Mouse (Mus musculus) hindbrain, embryonic 14.5 days (tissue): ENCODE measurements around the gene Dgkz. TPM values are rescaled to one million over a fixed set of nuclear protein-coding genes. Genes with fewer than 3 reads are reported as not detected.

Source experiments
- ATAC-seq: fragments of 200-750 bp; cut with Nextera tagmentation; 2 replicates; pipeline ENCODE4 v1.8.0; 2017; ENCODE audit warnings: moderate number of reproducible peaks, mild to moderate bottlenecking, moderate TSS enrichment, moderate library complexity; ENCODE audit not compliant: low FRiP score
- DNase-seq: peaks from one replicate; pipeline ENCODE4 v3.0.0-alpha.2; 2015; ENCODE audit warnings: low spot score
- H3K27ac ChIP-seq: fragments of 300-500 bp; sonication (generic); 2 replicates; pipeline ENCODE4 v1.5.1; 2014; ENCODE audit warnings: mild to moderate bottlenecking, moderate library complexity
- H3K27me3 ChIP-seq: fragments of 300-500 bp; sonication (generic); 2 replicates; pipeline ENCODE4 v1.6.1; 2014; ENCODE audit warnings: mild to moderate bottlenecking, low read length, mixed read lengths; ENCODE audit not compliant: control insufficient read depth, insufficient read depth
- H3K36me3 ChIP-seq: fragments of 300-500 bp; sonication (generic); replicated peaks from 2 replicates; pipeline ENCODE4 v1.6.1; 2014; ENCODE audit not compliant: control insufficient read depth, insufficient read depth
- H3K4me1 ChIP-seq: fragments of 300-500 bp; sonication (generic); replicated peaks from 2 replicates; pipeline ENCODE4 v1.6.1; 2014; ENCODE audit warnings: antibody characterized with exemption, low read length, mixed read lengths; ENCODE audit not compliant: control insufficient read depth, insufficient read depth
- H3K4me2 ChIP-seq: fragments of 300-500 bp; sonication (generic); replicated peaks from 2 replicates; pipeline ENCODE4 v1.6.1; 2014; ENCODE audit warnings: mild to moderate bottlenecking, moderate library complexity
- H3K4me3 ChIP-seq: fragments of 300-500 bp; sonication (generic); replicated peaks from 2 replicates; pipeline ENCODE4 v1.5.1; 2014; ENCODE audit warnings: mild to moderate bottlenecking, low read length
- H3K9ac ChIP-seq: fragments of 300-500 bp; sonication (generic); 2 replicates; pipeline ENCODE4 v1.6.1; 2014
- H3K9me3 ChIP-seq: fragments of 300-500 bp; sonication (generic); 2 replicates; pipeline ENCODE4 v1.6.1; 2016; ENCODE audit warnings: low read length; ENCODE audit not compliant: control insufficient read depth
- WGBS: fragments of 180-500 bp; shearing (Covaris S2); extraction: QIAGEN DNeasy Blood & Tissue Kit; methylation state at CpG from one replicate; pipeline ENCODE4 v1.1.7; 2014; 5-methylcytosine and 5-hydroxymethylcytosine counted together
- polyA plus RNA-seq: library from polyadenylated mRNA; unstranded; fragments of >200 nt; fragmentation: Nextera tagmentation; extraction: Ambion mirVana; gene quantifications from 2 replicates; pipeline ENCODE4 v1.2.1, GENCODE M21; 2014

Gene Dgkz
- polyA plus RNA-seq, 1 experiment from 2014 or later: 39.0 TPM

GRCm38 (mm10) chr2:91980245-91980644 is 4.6 kb upstream of the Dgkz start:
- peaks cover 20% of the 10 kb centered on the region for H3K4me1 ChIP-seq
- no peak overlapping the region for H3K4me2 ChIP-seq
- H3K4me3 ChIP-seq: no peak overlapping the region
- H3K27ac ChIP-seq: no peak overlapping the region
- ATAC-seq (no peak), DNase-seq (no peak)
- WGBS: 11% methylated on average over 4 of the region's 4 CpGs
- H3K27me3 ChIP-seq: peaks cover 21% of the 10 kb centered on the region
- H3K9me3 ChIP-seq: no peaks in the 10 kb centered on the region
- H3K9ac ChIP-seq: no peak overlapping the region
- H3K36me3 ChIP-seq: no peaks in the 10 kb centered on the region

DNA sequence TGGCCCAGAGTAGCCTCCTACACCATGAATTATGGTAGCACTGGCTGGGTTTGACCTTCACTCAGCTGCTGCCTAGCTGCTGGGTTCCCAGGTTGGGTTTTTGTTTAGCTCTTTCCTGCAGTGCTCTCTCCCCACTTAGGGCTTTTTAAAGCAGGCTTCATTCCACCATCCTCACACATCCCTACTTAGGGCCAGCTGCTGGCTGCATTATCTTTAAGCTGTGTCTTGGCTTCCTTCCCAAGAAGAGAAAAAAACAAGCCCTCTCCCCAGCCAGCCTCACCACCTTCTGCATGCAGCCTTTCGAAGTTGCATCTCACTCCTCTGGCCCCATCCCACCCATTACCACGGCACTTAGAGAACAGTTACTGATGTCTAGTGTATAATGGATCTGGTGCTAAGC is 2.9 kb upstream of the Dgkz start:
- H3K4me3 ChIP-seq: no peak overlapping the region
- ATAC-seq: no peak
- WGBS: 15% methylated on average over 2 of the region's 2 CpGs

GRCm38 (mm10) chr2:91977960-91978359 is 2.3 kb upstream of the Dgkz start:
- Histone ChIP-seq H3K9me3 (no peaks in the 10 kb centered on the region), H3K27ac (no peak overlapping the region), H3K27me3 (peaks cover 31% of the 10 kb centered on the region), H3K36me3 (no peaks in the 10 kb centered on the region), H3K4me3 (no peak overlapping the region), H3K9ac (no peak overlapping the region), H3K4me1 (peaks cover 10% of the 10 kb centered on the region), H3K4me2 (no peak overlapping the region)
- ATAC-seq (no peak), DNase-seq (no peak)
- WGBS: 81% methylated on average over 4 of the region's 4 CpGs

More for the DNA sequence above, 2.9 kb upstream of the Dgkz start:
- Histone ChIP-seq H3K36me3 (no peaks in the 10 kb centered on the region), H3K27me3 (peaks cover 31% of the 10 kb centered on the region), H3K27ac (no peak overlapping the region), H3K9me3 (no peaks in the 10 kb centered on the region), H3K4me2 (no peak overlapping the region), H3K9ac (no peak overlapping the region), H3K4me1 (peaks cover 10% of the 10 kb centered on the region)
- DNase-seq: no peak

GRCm38 (mm10) chr2:91973416-91974135 is 2.1 kb downstream of the Dgkz start:
- peaks cover 23% of the 10 kb centered on the region for H3K4me1 ChIP-seq
- ATAC-seq (no peak), DNase-seq (no peak)
- no peak overlapping the region for H3K4me2 ChIP-seq
- peaks cover 31% of the 10 kb centered on the region for H3K27me3 ChIP-seq
- no peak overlapping the region for H3K4me3 ChIP-seq
- no peaks in the 10 kb centered on the region for H3K9me3 ChIP-seq
- H3K36me3 ChIP-seq: no peaks in the 10 kb centered on the region
- H3K9ac ChIP-seq: no peak overlapping the region
- 34% methylated on average over 7 of the region's 7 CpGs for WGBS
- H3K27ac ChIP-seq: no peak overlapping the region

DNA sequence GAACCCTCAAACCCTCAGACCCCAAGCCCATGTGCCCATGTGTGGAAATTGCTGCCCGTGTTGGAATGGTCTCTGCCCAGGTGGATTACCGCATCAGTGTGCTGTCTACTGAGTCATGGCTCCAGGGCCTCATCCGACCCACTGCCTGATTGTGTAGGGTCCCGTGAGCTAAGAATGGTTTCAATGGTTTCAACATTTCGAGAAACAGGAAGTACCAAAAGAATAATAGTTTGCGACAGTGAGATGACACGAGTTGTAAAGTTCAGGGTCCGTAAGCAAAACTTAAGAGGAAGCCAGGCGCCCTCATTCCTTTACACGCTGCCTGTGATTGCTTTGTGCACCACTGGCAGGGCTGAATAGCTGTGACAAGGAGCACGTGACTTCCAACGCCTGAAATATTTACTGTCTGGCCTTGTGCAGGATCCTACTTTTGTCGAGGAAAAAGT is 3.5 kb downstream of the Dgkz start:
- H3K27me3 ChIP-seq: peaks cover 29% of the 10 kb centered on the region
- peak overlapping the region; percentile 67; the same call in 1 of the 2 replicates for H3K27ac ChIP-seq
- no peak overlapping the region for H3K9ac ChIP-seq
- WGBS: 28% methylated on average over 13 of the region's 13 CpGs
- H3K4me1 ChIP-seq: peaks cover 23% of the 10 kb centered on the region
- DNase-seq: no peak
- no peak overlapping the region for H3K4me3 ChIP-seq
- ATAC-seq: no peak
- H3K9me3 ChIP-seq: no peaks in the 10 kb centered on the region
- no peaks in the 10 kb centered on the region for H3K36me3 ChIP-seq
- H3K4me2 ChIP-seq: no peak overlapping the region

GRCm38 (mm10) chr2:91971231-91972097 is 4.2 kb downstream of the Dgkz start:
- peak overlapping the region; percentile 27 for H3K4me2 ChIP-seq
- no peaks in the 10 kb centered on the region for H3K36me3 ChIP-seq
- DNase-seq (no peak), ATAC-seq (peak; percentile 26; the same call in 1 of the 2 replicates)
- 0 out of 2 replicates have a peak overlapping the region, but pooled peaks have one; percentile 26 for H3K9ac ChIP-seq
- peak overlapping the region; percentile 67 for H3K27ac ChIP-seq
- no peak overlapping the region for H3K4me3 ChIP-seq
- H3K4me1 ChIP-seq: peaks cover 23% of the 10 kb centered on the region
- H3K9me3 ChIP-seq: no peaks in the 10 kb centered on the region
- WGBS: 13% methylated on average over 21 of the region's 21 CpGs
- H3K27me3 ChIP-seq: peaks cover 22% of the 10 kb centered on the region

DNA sequence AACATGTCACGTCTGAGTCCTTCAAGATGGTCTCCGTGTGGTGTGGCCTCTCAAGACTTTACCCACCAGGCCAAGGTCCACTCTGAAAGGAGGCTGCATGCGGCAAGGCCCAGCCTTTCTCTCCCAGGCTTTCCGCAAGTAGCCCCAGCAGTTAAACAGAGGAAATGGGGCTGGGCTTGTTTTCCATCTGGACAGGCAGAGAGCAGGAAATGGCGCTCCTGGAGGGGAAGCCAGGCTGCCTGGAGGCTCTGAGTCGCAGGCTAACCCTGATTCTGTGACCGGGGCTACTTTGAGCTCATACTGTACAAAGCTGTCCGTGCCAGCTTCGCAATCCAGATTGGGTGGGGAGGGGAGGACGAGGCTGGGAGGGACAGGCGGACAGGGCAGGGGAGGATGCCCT is 7.7 kb downstream of the Dgkz start:
- H3K4me2 ChIP-seq: no peak overlapping the region
- H3K9me3 ChIP-seq: no peaks in the 10 kb centered on the region
- H3K27me3 ChIP-seq: no peaks in the 10 kb centered on the region
- H3K36me3 ChIP-seq: no peaks in the 10 kb centered on the region
- DNase-seq: no peak
- H3K4me1 ChIP-seq: peaks cover 13% of the 10 kb centered on the region
- no peak overlapping the region for H3K9ac ChIP-seq
- no peak overlapping the region for H3K27ac ChIP-seq
- H3K4me3 ChIP-seq: no peak overlapping the region
- 64% methylated on average over 11 of the region's 11 CpGs for WGBS
- no peak for ATAC-seq

DNA sequence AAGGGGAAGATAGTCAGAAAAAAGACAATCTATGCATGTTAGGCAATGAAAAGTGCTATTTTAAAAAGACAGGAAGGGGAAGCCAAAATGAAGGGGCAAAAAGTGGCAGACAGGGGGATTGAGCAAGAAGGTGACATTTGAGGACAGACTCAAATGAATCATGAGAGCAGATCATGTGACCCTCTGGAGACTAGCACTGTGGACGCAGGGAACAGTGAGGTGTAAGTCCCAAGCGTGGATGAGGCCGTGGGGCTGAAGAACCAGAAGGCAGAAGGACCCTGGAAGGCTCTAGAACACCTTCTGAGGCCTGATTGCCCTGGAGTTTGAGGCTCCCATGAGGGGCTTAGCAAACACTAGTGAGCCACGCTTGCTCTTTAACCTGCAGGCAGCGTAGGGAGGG is 9.3 kb downstream of the Dgkz start:
- Histone ChIP-seq H3K4me2 (no peak overlapping the region), H3K9ac (no peak overlapping the region), H3K4me3 (no peak overlapping the region), H3K4me1 (peaks cover 18% of the 10 kb centered on the region), H3K27me3 (no peaks in the 10 kb centered on the region), H3K27ac (no peak overlapping the region), H3K9me3 (no peaks in the 10 kb centered on the region), H3K36me3 (no peaks in the 10 kb centered on the region)
- WGBS: 89% methylated on average over 5 of the region's 5 CpGs
- DNase-seq: no peak
- ATAC-seq: no peak

DNA sequence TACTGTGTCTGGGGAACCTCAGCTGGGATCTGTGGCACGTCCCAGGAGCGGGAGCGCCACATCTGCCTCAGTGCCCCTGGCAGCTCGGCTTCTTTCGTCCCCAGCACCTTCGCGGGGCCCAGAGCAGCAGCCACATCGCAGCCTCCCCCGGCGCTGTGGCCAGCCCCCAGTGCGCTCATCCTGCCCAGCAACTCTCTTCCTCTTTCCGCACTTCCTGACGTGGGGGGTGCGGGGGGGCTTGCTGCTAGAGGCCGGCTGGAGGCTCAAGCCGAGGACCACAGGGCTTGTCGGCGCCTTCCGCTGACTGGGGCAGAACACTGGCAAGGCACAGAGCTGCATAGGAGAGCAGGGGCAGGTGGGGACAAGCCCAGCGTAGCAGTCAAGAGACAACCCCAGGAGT is 10.2 kb downstream of the Dgkz start:
- no peaks in the 10 kb centered on the region for H3K27me3 ChIP-seq
- H3K4me2 ChIP-seq: no peak overlapping the region; the same call in 1 of the 2 replicates
- no peaks in the 10 kb centered on the region for H3K36me3 ChIP-seq
- DNase-seq: no peak
- H3K9ac ChIP-seq: no peak overlapping the region
- H3K27ac ChIP-seq: no peak overlapping the region
- ATAC-seq: no peak
- no peaks in the 10 kb centered on the region for H3K9me3 ChIP-seq
- WGBS: 21% methylated on average over 20 of the region's 20 CpGs
- 0 out of 2 replicates have a peak overlapping the region, but pooled peaks have one; percentile 12 for H3K4me3 ChIP-seq
- H3K4me1 ChIP-seq: peaks cover 14% of the 10 kb centered on the region
